Mouse (Mus musculus): ENCODE data around the gene Arhgef33.
"Not testable (repeated sequence)": the region's sequence is repeated elsewhere in the genome, so short reads cannot be mapped to it uniquely, and the experiment has no call there.

The Arhgef33 gene

DNA sequence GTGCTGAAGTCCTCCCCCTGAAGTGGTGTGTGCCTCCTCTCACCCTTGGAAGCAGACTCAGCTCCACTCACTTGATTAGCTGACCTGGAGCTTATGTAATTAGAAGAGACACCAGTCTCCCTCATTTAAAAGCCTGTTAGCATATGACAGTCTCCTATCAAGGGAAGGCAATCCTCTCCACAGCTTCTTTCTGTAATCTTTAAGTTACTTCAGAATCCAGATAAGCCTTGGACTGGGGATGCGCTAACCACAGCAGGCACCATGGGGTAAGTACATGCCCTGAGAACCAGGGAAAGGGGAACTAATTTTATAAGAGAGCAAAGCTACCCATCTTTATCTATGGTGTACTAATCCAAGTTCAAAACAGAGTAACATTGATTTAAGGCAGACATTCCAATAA, at the start of gene Arhgef33:
Arhgef33 (plus strand) TSS at position 157 of the 400 bp plus-strand sequence.
- in situ Hi-C loops (cut with MboI; ENCODE audit: low pct_unique_long_range_greater_than_20kb in 1 of 2, low sequenced_read_pairs in 2 of 2, unreplicated experiment in 1 of 2) = no loop called here

- in situ Hi-C loops (cut with MboI; ENCODE audit: low pct_unique_long_range_greater_than_20kb in 1 of 2, low sequenced_read_pairs in 2 of 2, unreplicated experiment in 1 of 2) = no loop called here
Observed at GRCm38 (mm10) chr17:80267065-80267464, 40.1 kb upstream of the Arhgef33 start.

DNA sequence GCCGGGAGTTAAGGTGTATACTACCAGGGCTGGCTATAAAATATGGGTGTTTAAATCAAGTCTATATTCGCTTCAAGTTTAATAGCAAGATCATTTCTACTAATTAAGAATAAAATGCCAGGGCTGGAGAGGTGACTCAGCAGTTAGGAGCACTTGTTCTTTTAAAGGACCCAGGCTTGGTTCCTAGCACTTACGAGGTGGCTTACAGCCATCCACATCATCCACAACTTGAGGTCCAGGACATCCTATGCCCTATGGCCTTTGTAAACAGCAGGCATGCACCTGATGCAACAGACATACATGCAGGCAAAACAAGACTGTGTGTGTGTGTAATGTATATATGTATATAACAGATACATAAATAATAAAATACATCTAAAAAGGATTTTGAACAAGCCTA, 39.1 kb upstream of the Arhgef33 start:
- in situ Hi-C loops (cut with MboI; ENCODE audit: low pct_unique_long_range_greater_than_20kb in 1 of 2, low sequenced_read_pairs in 2 of 2, unreplicated experiment in 1 of 2) = no loop called here

- in situ Hi-C loops (cut with MboI; ENCODE audit: low pct_unique_long_range_greater_than_20kb in 1 of 2, low sequenced_read_pairs in 2 of 2, unreplicated experiment in 1 of 2) = not testable (repeated sequence)
Observed at GRCm38 (mm10) chr17:80270622-80271021, 36.6 kb upstream of the Arhgef33 start.

GRCm38 (mm10) chr17:80278255-80278654, 29.0 kb upstream of the Arhgef33 start:
- in situ Hi-C loops (cut with MboI; ENCODE audit: low pct_unique_long_range_greater_than_20kb in 1 of 2, low sequenced_read_pairs in 2 of 2, unreplicated experiment in 1 of 2) = no loop called here

GRCm38 (mm10) chr17:80279340-80280070, 27.7 kb upstream of the Arhgef33 start:
- in situ Hi-C loops (cut with MboI; ENCODE audit: low pct_unique_long_range_greater_than_20kb in 1 of 2, low sequenced_read_pairs in 2 of 2, unreplicated experiment in 1 of 2) = no loop called here

GRCm38 (mm10) chr17:80284446-80284845, 22.8 kb upstream of the Arhgef33 start:
- in situ Hi-C loops (cut with MboI; ENCODE audit: low pct_unique_long_range_greater_than_20kb in 1 of 2, low sequenced_read_pairs in 2 of 2, unreplicated experiment in 1 of 2) = no loop called here

DNA sequence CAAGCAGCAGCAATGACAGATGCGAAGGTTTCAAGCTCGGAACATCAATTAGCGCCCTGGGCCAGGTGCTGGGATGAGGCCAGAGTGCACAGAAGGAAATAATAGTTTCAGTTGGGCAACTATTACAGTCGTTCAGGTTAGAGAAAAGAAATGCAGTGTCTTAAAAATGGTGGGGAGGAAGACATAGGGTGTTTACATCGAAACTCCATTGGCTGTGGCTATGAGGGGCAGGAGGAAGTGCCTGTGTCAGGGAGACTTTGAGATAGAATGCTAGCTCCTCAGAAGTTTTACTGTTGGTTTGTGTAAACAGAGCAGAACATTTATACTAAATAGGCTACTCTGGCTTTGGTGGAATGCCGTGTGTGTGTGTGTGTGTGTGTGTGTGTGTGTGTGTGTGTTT, 19.2 kb upstream of the Arhgef33 start:
- in situ Hi-C loops (cut with MboI; ENCODE audit: low pct_unique_long_range_greater_than_20kb in 1 of 2, low sequenced_read_pairs in 2 of 2, unreplicated experiment in 1 of 2) = no loop called here

- in situ Hi-C loops (cut with MboI; ENCODE audit: low pct_unique_long_range_greater_than_20kb in 1 of 2, low sequenced_read_pairs in 2 of 2, unreplicated experiment in 1 of 2) = no loop called here
Observed at GRCm38 (mm10) chr17:80289280-80290073, 17.7 kb upstream of the Arhgef33 start.

DNA sequence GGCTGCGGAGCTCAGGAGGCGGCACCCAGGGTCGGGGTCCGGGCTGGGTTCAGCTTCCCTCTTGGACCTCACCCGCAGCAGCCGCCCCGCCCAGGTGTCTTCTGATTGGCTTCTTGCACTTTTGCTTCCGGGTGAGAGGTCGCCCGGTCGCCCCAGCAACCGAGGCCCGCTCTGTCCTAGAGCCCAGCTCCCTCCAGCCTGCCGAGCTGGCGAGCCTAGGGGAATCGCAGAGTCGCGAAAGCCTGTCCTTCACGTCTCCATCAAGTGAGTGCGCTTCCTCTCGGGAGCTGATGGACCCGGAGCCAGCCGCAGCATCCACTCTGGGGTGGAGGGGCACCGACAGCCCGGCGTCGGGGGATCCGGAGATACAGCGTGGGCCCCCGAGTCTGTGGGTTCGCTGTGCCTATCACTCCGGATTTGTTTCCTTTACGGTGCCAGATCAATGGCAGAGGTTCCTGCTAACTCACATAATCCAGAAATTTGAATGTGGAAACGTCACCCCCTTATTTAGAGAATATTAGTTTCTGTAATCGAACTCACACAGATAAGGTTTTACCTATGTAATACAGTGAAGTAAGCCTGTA, 17.0 kb upstream of the Arhgef33 start, which contains the start of the genes Morn2 and Dhx57:
Morn2 (plus strand) TSS at position 130 of the 584 bp plus-strand sequence.
Dhx57 (minus strand) TSS at position 403 of the 584 bp plus-strand sequence.
- in situ Hi-C loops (cut with MboI; ENCODE audit: low pct_unique_long_range_greater_than_20kb in 1 of 2, low sequenced_read_pairs in 2 of 2, unreplicated experiment in 1 of 2) = no loop called here

DNA sequence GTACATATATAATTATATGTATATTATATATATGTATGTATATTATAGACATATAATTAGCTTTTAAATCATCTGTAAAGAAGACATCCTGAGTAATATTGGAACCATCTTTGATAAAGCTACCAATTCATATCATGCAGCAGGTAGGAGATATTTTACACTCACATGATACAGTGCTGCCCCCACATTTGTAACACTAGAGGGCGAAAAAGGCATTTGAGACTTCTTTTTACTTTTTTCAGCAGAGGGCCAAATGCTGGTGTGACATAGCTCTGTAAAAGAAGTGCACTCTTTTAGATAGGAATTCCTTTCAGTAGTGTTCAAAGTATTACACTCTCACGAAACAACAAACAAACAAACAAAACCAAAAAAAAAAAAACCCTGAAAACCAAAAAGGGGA, 16.1 kb upstream of the Arhgef33 start:
- in situ Hi-C loops (cut with MboI; ENCODE audit: low pct_unique_long_range_greater_than_20kb in 1 of 2, low sequenced_read_pairs in 2 of 2, unreplicated experiment in 1 of 2) = no loop called here

DNA sequence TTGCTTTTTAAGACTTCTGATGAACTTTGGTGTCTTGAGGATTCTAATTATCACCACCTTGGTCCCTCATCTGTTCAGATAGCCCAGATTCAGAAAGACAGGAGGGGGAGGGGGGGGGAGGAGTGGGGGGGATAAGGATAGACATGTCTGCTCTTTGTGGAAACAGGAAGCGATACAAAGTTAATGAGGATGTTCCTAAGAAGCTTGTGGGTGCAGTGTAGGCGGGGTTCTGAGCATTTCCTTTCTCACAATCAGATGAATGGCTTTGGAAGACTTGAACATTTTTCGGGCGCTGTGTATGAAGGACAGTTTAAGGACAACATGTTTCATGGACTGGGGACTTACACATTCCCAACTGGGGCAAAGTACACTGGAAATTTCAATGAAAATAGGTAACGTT, 11.9 kb upstream of the Arhgef33 start:
- in situ Hi-C loops (cut with MboI; ENCODE audit: low pct_unique_long_range_greater_than_20kb in 1 of 2, low sequenced_read_pairs in 2 of 2, unreplicated experiment in 1 of 2) = no loop called here

- in situ Hi-C loops (cut with MboI; ENCODE audit: low pct_unique_long_range_greater_than_20kb in 1 of 2, low sequenced_read_pairs in 2 of 2, unreplicated experiment in 1 of 2) = no loop called here
Observed at GRCm38 (mm10) chr17:80298844-80299243, 8.4 kb upstream of the Arhgef33 start.

GRCm38 (mm10) chr17:80311761-80312160, 4.6 kb downstream of the Arhgef33 start:
- in situ Hi-C loops (cut with MboI; ENCODE audit: low pct_unique_long_range_greater_than_20kb in 1 of 2, low sequenced_read_pairs in 2 of 2, unreplicated experiment in 1 of 2) = no loop called here

- in situ Hi-C loops (cut with MboI; ENCODE audit: low pct_unique_long_range_greater_than_20kb in 1 of 2, low sequenced_read_pairs in 2 of 2, unreplicated experiment in 1 of 2) = no loop called here
Observed at GRCm38 (mm10) chr17:80312405-80312804, 5.2 kb downstream of the Arhgef33 start.

DNA sequence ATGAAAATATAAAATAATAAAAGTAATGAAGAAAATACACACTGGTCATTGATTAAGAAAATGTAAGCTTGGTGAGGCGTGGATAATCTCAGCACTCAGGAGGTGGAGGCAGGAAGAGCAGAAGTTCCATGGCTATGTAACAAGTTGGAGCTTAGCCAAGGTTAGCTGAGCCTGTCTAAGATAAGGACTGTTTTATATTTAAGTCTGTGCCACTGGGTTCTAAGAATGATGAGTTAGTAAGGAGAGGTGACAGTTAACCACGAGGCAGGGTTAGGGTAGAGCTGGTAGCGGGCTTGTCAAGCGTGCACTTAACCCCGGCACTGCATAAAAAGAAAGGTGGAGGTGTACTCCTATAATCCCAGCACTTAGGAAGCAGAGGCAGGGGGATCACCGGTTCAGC, 15.0 kb downstream of the Arhgef33 start:
- in situ Hi-C loops (cut with MboI; ENCODE audit: low pct_unique_long_range_greater_than_20kb in 1 of 2, low sequenced_read_pairs in 2 of 2, unreplicated experiment in 1 of 2) = no loop called here

DNA sequence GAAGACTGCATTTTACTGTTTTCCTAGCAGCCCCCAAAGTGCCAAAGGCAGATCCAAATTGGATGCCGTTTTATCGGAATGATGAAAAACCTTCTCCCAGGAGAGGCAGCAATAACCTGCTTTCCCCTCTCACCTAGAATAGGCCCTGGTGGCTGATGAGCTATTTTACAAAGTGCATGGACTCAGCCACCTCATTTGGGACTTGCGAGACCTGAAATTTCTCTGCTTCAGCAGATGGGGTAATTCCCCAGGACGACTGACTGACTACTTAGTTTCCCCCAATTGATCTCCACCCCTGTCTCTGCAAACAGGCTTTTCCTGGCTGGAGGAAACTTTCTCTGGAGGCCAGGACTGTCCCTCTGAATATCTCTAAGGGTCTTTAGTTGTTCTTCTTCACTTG, 15.8 kb downstream of the Arhgef33 start:
- in situ Hi-C loops (cut with MboI; ENCODE audit: low pct_unique_long_range_greater_than_20kb in 1 of 2, low sequenced_read_pairs in 2 of 2, unreplicated experiment in 1 of 2) = no loop called here

GRCm38 (mm10) chr17:80323658-80324057, 16.5 kb downstream of the Arhgef33 start:
- in situ Hi-C loops (cut with MboI; ENCODE audit: low pct_unique_long_range_greater_than_20kb in 1 of 2, low sequenced_read_pairs in 2 of 2, unreplicated experiment in 1 of 2) = no loop called here

- in situ Hi-C loops (cut with MboI; ENCODE audit: low pct_unique_long_range_greater_than_20kb in 1 of 2, low sequenced_read_pairs in 2 of 2, unreplicated experiment in 1 of 2) = no loop called here
Observed at GRCm38 (mm10) chr17:80324521-80324920, 17.3 kb downstream of the Arhgef33 start.
